Mouse (Mus musculus): ENCODE data around the gene Grik3. TPM values are rescaled to one million over a fixed set of nuclear protein-coding genes. Genes with fewer than 3 reads are reported as not detected.

Gene Grik3
- total and polyA plus RNA-seq, 3 experiments, result under 0.01 TPM; not detected in 2

DNA sequence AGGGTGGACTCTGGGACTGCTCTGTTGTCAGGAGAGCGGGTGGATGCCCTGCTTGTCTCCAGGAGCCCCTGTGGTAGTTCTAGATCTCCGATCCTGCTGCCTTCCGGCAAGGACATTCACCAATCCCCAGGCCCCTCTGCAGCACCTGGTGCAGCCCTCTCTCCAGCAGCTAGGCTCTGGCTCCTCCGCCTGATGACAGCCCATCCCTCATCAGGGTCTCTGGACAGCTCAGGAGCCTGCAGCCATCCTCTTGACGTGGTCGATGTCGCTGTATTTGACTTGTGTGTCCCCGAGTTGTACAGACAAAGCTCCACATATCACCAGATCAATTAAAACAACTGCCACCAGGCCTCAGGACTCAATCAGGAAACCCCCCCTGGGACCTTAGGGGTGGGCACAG lies 110.1 kb downstream of the Grik3 start:
- DNase-seq (ENCODE audit: low read depth, low spot score), result no peak
- Histone ChIP-seq H3K9me3 (replicated peaks; ENCODE audit: insufficient read depth, low read length) (no peaks in the 10 kb centered on the region), H3K79me2 (ENCODE audit: control insufficient read depth, insufficient read depth, low read length, poor library complexity) (no peaks in the 10 kb centered on the region), H3K27ac (ENCODE audit: control insufficient read depth, low read depth, low read length) (no peak overlapping the region), H3K36me3 (ENCODE audit: control insufficient read depth in 1 of 2, insufficient read depth in 2 of 2, low read length in 2 of 2) (no peaks in the 10 kb centered on the region), H3K4me3 (ENCODE audit: control insufficient read depth in 1 of 2, insufficient read depth in 1 of 2, low read depth in 2 of 2, low read length in 2 of 2) (no peak overlapping the region), H3K9ac (ENCODE audit: control insufficient read depth, low read depth, low read length, poor library complexity, severe bottlenecking) (no peak overlapping the region), H3K4me1 (ENCODE audit: control insufficient read depth in 1 of 2, insufficient read depth in 2 of 2, low read length in 2 of 2) (no peaks in the 10 kb centered on the region), H3K27me3 (ENCODE audit: control insufficient read depth in 1 of 2, insufficient read depth in 2 of 2, low read length in 2 of 2) (no peaks in the 10 kb centered on the region)
- TF ChIP-seq RAD21 (IDR thresholded peaks at IDR 0.05; ENCODE audit: low read depth, low read length), result no peak
- TF ChIP-seq MYC (IDR thresholded peaks at IDR 0.05; ENCODE audit: low read depth, low read length), result no peak
- no peak for TF ChIP-seq POLR2AphosphoS2 (IDR thresholded peaks at IDR 0.05; ENCODE audit: low read length)
- TF ChIP-seq BHLHE40 (IDR thresholded peaks at IDR 0.05; ENCODE audit: borderline replicate concordance, low read depth, low read length), result no peak
- TF ChIP-seq POLR2AphosphoS5 (IDR thresholded peaks at IDR 0.05; ENCODE audit: borderline replicate concordance, low read depth, low read length), result no peak
- TF ChIP-seq MAX (IDR thresholded peaks at IDR 0.05; ENCODE audit: low read length), result no peak

- Histone ChIP-seq H3K27ac (ENCODE audit: control insufficient read depth, low read depth, low read length) (no peak overlapping the region), H3K36me3 (ENCODE audit: control insufficient read depth in 1 of 2, insufficient read depth in 2 of 2, low read length in 2 of 2) (no peaks in the 10 kb centered on the region), H3K4me1 (ENCODE audit: control insufficient read depth in 1 of 2, insufficient read depth in 2 of 2, low read length in 2 of 2) (no peaks in the 10 kb centered on the region), H3K9ac (ENCODE audit: control insufficient read depth, low read depth, low read length, poor library complexity, severe bottlenecking) (no peak overlapping the region), H3K9me3 (replicated peaks; ENCODE audit: insufficient read depth, low read length) (no peaks in the 10 kb centered on the region), H3K27me3 (ENCODE audit: control insufficient read depth in 1 of 2, insufficient read depth in 2 of 2, low read length in 2 of 2) (no peaks in the 10 kb centered on the region), H3K79me2 (ENCODE audit: control insufficient read depth, insufficient read depth, low read length, poor library complexity) (no peaks in the 10 kb centered on the region), H3K4me3 (ENCODE audit: control insufficient read depth in 1 of 2, insufficient read depth in 1 of 2, low read depth in 2 of 2, low read length in 2 of 2) (no peak overlapping the region)
- DNase-seq (ENCODE audit: low read depth, low spot score), result no peak
- no peak for TF ChIP-seq EP300 (IDR thresholded peaks at IDR 0.05; ENCODE audit: low read depth in 1 of 2, low read length in 2 of 2)
- no peak for TF ChIP-seq POLR2AphosphoS2 (IDR thresholded peaks at IDR 0.05; ENCODE audit: low read length)
- TF ChIP-seq MYC (IDR thresholded peaks at IDR 0.05; ENCODE audit: low read depth, low read length), result no peak
- no peak for TF ChIP-seq MYB (IDR thresholded peaks at IDR 0.05; ENCODE audit: low read depth, low read length)
- TF ChIP-seq POLR2AphosphoS5 (IDR thresholded peaks at IDR 0.05; ENCODE audit: borderline replicate concordance, low read depth, low read length), result no peak
- TF ChIP-seq MAFK (IDR thresholded peaks at IDR 0.05; ENCODE audit: borderline replicate concordance, low read depth, low read length), result no peak
- TF ChIP-seq GABPA (IDR thresholded peaks at IDR 0.05; ENCODE audit: low read depth, low read length), result no peak
- no peak for TF ChIP-seq TBP (IDR thresholded peaks at IDR 0.05; ENCODE audit: low read depth, low read length)
- no peak for TF ChIP-seq ZC3H11A (IDR thresholded peaks at IDR 0.05; ENCODE audit: low read depth, low read length)
- TF ChIP-seq ZKSCAN1 (IDR thresholded peaks at IDR 0.05; ENCODE audit: low read depth, low read length), result no peak
- no peak for TF ChIP-seq MXI1 (IDR thresholded peaks at IDR 0.05; ENCODE audit: low read depth, low read length)
- TF ChIP-seq MAZ (IDR thresholded peaks at IDR 0.05; ENCODE audit: low read depth, low read length), result no peak
- TF ChIP-seq TAL1 (IDR thresholded peaks at IDR 0.05; ENCODE audit: low read length), result no peak
- no peak for TF ChIP-seq HCFC1 (IDR thresholded peaks at IDR 0.05; ENCODE audit: low read depth, low read length)
- no peak for TF ChIP-seq KAT2A (conservative IDR thresholded peaks at IDR 0.05; ENCODE audit: low read depth, low read length)
- no peak for TF ChIP-seq RCOR1 (IDR thresholded peaks at IDR 0.05; ENCODE audit: low read depth, low read length)
- no peak for TF ChIP-seq NELFE (IDR thresholded peaks at IDR 0.05; ENCODE audit: low read depth, low read length)
- no peak for TF ChIP-seq CHD2 (IDR thresholded peaks at IDR 0.05; ENCODE audit: low read length)
Observed at GRCm38 (mm10) chr4:125601301-125601700, 110.8 kb downstream of the Grik3 start.

All from MEL (cell line).